Mouse (Mus musculus): ENCODE results near the gene Ap2a1. TPM values are rescaled to one million over a fixed set of nuclear protein-coding genes. Genes with fewer than 3 reads are reported as not detected.

The Ap2a1 gene
- polyA plus RNA-seq, 1 experiment from 2014 or later = 76.1 TPM

DNA sequence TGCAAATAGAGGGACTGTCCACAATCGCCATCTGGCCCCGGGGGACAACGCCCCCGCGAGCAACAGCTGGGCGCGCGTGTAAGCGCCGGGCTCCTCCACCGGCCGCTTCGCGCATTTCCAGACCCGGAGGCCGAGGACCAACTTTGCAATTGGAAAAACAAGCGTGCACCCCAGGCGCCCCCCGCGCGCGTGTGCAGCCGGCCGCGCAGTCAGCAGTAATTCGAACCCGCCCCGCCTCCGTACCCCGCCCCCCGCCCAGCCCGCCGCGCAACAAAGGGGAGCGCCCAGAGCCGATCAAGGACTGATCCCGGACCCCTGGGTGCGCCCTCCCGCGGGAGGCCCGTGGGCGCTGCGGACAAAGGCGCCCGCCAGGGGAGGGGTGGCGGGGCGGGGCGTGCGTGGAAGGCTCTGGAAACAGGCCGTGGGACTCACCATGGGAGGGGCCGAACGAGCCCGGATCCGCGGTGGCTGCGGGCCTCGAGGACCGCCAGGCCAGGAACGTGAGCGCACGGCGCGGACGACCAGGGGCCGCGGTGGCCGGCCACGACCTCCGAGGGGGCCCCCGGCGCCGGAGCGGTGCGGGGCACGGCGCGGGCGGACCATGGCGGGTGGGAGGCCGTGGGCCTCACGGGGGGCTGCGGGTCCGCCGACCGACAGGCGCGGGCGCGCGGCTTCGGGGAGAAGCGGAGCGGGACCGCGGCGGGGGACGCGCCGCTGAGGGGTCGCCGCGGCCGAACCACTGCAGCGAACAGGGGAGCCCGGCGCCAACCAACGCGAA, 60.2 kb downstream of the Ap2a1 start:
- Histone ChIP-seq H3K4me3 (peak overlapping the region; percentile 87), H3K9me3 (no peaks in the 10 kb centered on the region), H3K27ac (peak overlapping the region; percentile 100), H3K4me1 (peaks cover 50% of the 10 kb centered on the region), H3K36me3 (peaks cover 38% of the 10 kb centered on the region), H3K27me3 (no peaks in the 10 kb centered on the region), H3K9ac (peak overlapping the region; percentile 99), H3K4me2 (replicated peaks) (peak overlapping the region; percentile 99)
- WGBS = under 1% methylated on average over 97 of the region's 108 CpGs
- ATAC-seq (ENCODE audit: low FRiP score, low read depth) = peak; percentile 71

DNA sequence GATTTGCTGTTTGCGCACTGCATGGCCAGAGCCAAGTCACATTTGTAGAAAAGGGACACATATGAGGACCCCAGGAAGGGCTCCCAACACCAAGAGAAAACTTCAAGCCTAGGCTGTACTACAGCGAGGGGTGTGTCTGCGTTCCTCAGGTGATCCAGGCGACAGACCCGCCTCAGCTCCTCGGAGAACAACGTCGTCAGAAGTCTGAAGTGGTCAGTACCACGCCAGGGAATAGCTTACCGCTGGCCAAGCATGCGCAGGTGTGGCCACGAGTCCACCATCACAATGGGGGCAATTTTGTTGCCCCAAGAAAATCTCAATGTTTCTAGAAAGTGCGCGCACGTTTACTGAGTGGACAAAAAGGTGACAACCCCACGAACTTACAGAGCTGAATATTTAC, 60.8 kb downstream of the Ap2a1 start:
- H3K4me1 ChIP-seq = peaks cover 50% of the 10 kb centered on the region
- WGBS = 7% methylated on average over 16 of the region's 16 CpGs

DNA sequence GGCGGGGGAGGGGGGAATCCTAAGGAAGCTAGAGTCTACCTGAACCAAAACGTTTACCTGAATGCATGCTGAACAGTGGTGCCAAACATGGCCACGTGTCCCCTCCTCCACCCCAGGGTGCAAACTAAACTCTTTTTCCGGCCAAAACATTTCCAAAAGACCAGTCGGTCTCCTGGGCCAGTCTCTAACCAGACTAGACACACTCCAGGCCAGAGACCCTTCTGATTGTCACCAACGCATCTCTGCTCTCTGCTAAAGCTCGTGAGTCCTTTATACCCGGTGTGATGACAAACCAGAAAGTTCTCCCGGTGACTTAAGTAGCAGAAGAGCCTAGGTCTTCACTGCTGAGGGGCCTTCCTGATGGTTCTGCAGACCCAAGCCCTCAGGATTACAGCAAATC, 61.5 kb downstream of the Ap2a1 start:
- Histone ChIP-seq H3K4me1 (peaks cover 50% of the 10 kb centered on the region), H3K36me3 (peaks cover 51% of the 10 kb centered on the region), H3K4me2 (replicated peaks) (peak overlapping the region; percentile 99), H3K27me3 (no peaks in the 10 kb centered on the region), H3K4me3 (peak overlapping the region; percentile 87), H3K9me3 (no peaks in the 10 kb centered on the region), H3K27ac (no peak overlapping the region; the same call in 1 of the 2 replicates), H3K9ac (peak overlapping the region; percentile 99)
- WGBS = 57% methylated on average over 9 of the region's 9 CpGs
- ATAC-seq (ENCODE audit: low FRiP score, low read depth) = no peak

More for the DNA sequence above, 60.8 kb downstream of the Ap2a1 start:
- Histone ChIP-seq H3K27me3 (no peaks in the 10 kb centered on the region), H3K27ac (peak overlapping the region; percentile 100; the same call in 1 of the 2 replicates), H3K4me3 (peak overlapping the region; percentile 87), H3K36me3 (peaks cover 44% of the 10 kb centered on the region), H3K9me3 (no peaks in the 10 kb centered on the region), H3K4me2 (replicated peaks) (peak overlapping the region; percentile 99), H3K9ac (peak overlapping the region; percentile 99)
- ATAC-seq (ENCODE audit: low FRiP score, low read depth) = no peak

DNA sequence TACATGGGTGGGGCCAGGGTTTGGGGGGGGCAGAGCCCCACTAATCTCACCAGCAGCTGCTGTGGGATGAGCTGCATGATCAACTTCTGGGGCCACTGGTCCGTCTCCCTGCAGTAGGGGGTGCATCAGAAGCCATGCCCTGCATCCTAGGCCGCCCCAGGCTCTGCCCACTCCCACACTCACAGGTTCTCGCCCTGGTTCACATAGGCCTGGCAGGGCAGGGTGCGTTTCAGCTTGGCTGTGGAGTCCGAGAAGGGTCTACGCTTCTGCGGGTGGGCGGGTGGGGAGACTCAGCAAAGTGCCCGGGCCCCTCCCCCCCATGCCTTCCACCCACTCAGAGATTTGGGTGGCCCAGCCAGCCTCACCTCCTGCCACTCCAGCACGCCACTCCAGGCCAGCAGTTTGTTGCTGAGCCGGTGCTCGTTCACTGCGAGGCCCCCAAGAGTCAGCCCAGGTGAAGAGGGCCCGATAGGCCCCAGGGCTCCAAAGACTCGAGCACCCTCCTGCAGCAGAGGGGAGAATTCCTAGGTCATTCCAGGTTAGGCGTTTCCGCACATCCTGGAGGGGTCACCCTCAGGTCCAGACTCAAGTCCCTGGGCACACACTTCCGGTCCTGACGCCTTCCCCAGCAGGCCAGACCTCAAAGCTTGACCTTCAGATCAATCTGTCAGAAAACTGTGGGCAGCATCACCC, 62.1 kb downstream of the Ap2a1 start:
- H3K9ac ChIP-seq = peak overlapping the region; percentile 99
- ATAC-seq (ENCODE audit: low FRiP score, low read depth) = no peak
- H3K36me3 ChIP-seq = peaks cover 57% of the 10 kb centered on the region
- peak overlapping the region; percentile 22; the same call in 1 of the 2 replicates for H3K27ac ChIP-seq
- no peaks in the 10 kb centered on the region for H3K9me3 ChIP-seq
- H3K4me1 ChIP-seq = peaks cover 50% of the 10 kb centered on the region
- H3K27me3 ChIP-seq = no peaks in the 10 kb centered on the region
- H3K4me3 ChIP-seq = peak overlapping the region; percentile 87
- H3K4me2 ChIP-seq (replicated peaks) = peak overlapping the region; percentile 99
- 73% methylated on average over 19 of the region's 19 CpGs for WGBS

DNA sequence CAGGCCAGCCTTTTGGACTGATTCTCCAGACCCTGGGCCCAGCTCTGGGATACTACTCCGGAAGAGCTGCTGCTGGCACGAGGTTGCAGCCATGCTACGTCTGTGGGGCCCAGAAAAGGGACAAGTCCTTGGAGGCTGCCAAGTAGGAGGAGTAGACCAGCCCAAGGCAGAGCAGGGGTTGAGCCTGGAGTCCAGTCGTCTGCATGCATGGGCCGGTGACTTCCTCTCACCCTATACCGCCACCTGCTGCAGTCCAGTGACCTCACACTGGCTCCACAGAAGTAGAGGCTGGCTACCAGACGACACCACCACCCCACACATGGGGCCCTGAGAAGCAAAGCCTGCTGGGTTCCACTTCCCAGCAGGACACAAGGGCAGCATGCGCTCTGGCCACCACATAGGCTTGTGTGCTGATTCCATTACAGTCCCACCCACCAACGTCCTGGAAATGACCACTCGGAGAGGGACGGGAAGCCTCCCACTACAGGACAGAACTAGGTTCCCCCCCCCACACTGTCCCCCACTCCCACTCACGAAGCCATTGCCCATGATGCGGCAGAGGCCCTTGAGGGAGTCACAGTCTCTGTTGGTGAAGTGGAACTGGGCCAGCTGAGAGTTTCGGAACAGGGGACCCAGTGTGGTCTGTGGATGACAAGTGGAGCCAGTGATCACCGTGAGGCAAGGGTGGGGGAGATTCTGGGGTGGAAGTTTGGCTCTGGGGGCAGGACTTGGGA, 62.9 kb downstream of the Ap2a1 start:
- Histone ChIP-seq H3K4me2 (replicated peaks) (peak overlapping the region; percentile 99), H3K9me3 (no peaks in the 10 kb centered on the region), H3K9ac (peak overlapping the region; percentile 53), H3K27ac (peak overlapping the region; percentile 48), H3K4me1 (peaks cover 50% of the 10 kb centered on the region), H3K36me3 (peaks cover 64% of the 10 kb centered on the region), H3K27me3 (no peaks in the 10 kb centered on the region), H3K4me3 (peak overlapping the region; percentile 87)
- no peak for ATAC-seq (ENCODE audit: low FRiP score, low read depth)
- 58% methylated on average over 15 of the region's 15 CpGs for WGBS

DNA sequence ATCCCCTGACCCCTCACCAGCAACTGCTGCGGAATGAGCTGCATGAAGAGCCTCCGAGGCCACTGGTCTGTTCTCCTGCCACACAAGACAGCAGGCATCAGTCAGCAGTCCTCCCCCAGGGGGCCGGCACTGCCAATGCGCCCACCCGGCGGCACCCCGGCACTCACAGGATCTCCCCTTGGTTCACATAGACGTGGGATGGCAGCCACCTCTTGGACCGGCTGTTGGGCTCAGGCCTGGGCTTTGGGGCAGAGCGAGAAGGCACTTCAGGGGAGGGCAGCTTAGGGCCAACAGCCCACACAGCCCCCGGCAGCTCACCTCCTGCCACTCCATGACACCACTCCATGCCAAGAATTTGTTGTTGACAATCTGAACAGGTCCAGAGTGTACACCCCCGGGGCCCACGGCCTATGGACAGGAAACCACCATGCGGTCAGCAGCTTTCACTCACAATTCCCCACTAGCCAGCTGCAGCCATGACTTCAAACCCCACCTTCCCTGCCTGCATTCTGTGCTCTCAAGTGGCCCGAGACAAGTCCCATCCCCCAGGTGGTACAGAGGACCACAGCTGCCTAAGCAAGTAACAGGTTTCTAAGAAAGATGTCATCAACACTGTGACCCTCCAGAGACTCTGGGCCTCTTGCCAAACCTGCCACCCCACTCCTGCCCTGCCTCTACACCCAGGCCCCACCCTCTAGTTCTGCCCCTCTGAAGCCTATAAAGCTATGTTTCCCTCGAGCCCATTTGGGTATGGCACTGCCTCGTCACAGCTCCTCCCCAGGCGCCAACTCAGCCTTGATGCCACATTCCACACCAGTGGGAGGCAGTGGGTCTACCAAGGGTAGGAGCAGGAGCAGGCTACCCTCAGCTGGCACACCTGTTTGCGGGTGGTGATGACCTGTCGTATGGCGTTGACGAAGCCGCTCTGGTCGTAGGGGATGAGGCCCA, 64.4 kb downstream of the Ap2a1 start:
- Histone ChIP-seq H3K4me2 (replicated peaks) (peak overlapping the region; percentile 99; the same call in 1 of the 2 replicates), H3K9ac (no peak overlapping the region), H3K27ac (peak overlapping the region; percentile 48; the same call in 1 of the 2 replicates), H3K9me3 (no peaks in the 10 kb centered on the region), H3K27me3 (no peaks in the 10 kb centered on the region), H3K36me3 (peaks cover 74% of the 10 kb centered on the region), H3K4me3 (no peak overlapping the region), H3K4me1 (peaks cover 41% of the 10 kb centered on the region)
- 82% methylated on average over 24 of the region's 24 CpGs for WGBS
- no peak for ATAC-seq (ENCODE audit: low FRiP score, low read depth)

DNA sequence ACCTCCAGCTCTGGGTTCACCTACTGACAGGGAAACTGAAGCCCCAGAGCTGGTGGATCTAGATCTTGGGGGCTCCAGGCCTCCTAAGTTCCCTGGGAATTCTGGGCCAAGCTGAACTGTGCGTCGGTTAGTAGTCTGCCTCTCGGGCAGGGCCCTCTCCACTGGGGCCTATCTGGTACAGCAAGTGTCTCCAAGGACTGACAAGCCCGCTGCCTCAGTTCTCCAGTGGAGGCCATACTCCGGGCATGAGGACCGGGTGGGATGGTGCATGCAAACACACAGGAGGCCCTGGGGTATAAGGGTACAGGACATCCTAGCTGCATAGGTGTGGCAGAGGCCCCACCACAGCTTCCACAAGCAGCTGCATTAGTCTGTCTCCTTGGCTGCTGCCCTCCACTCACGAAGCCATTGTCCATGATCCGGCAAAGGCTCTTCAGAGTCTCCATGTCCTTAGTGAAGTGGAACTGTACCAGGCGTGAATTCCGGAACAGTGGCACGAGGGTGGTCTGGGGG, 65.3 kb downstream of the Ap2a1 start:
- Histone ChIP-seq H3K9ac (no peak overlapping the region), H3K4me1 (peaks cover 41% of the 10 kb centered on the region), H3K27me3 (no peaks in the 10 kb centered on the region), H3K4me3 (no peak overlapping the region), H3K4me2 (replicated peaks) (no peak overlapping the region), H3K36me3 (peaks cover 78% of the 10 kb centered on the region), H3K27ac (no peak overlapping the region), H3K9me3 (no peaks in the 10 kb centered on the region)
- ATAC-seq (ENCODE audit: low FRiP score, low read depth) = no peak
- 81% methylated on average over 11 of the region's 11 CpGs for WGBS

DNA sequence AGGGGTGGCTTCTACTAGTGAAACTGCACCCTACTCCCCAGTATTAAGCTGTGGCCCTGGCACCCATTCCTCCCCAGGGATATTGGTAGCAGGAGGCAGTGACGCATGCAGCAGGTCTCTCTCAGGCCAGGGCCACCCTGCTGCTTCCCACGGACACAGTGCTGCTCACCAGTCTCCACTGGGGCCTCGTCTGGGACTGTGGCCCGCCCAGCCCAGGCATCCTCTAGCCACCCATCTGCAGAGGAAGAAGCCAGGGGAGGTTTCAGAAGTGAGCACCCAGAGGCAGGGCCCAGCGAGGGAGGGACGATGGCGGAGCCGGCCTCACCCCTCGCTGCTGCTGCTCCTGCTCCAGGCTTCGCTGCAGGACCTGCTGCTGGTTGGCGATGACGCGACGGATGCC, 66.1 kb downstream of the Ap2a1 start:
- WGBS = 89% methylated on average over 14 of the region's 14 CpGs
- no peak overlapping the region for H3K4me3 ChIP-seq

DNA sequence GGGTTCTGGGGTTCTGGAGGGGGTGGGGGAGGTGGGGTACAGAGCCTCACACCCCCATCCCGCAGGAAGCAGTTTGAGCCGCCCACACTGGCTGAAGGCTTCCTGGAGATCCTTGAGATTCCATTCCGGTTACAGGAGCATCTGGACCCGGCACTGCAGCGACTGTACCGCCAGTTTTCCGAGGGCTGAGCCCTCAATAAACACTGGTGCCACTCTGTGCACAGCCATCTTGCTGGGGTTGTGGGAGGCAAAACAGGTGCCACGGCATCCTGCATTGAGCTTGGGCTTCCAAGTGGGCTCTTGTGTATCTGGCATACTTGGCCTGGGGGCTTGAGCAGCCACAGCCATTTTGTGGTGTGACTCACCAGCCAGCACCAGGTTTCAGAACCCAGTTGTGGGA, 66.9 kb downstream of the Ap2a1 start:
- H3K9ac ChIP-seq = no peak overlapping the region
- ATAC-seq (ENCODE audit: low FRiP score, low read depth) = no peak
- no peak overlapping the region for H3K4me2 ChIP-seq (replicated peaks)
- H3K27me3 ChIP-seq = no peaks in the 10 kb centered on the region
- peaks cover 73% of the 10 kb centered on the region for H3K36me3 ChIP-seq
- WGBS = 85% methylated on average over 8 of the region's 8 CpGs
- peaks cover 44% of the 10 kb centered on the region for H3K4me1 ChIP-seq
- H3K9me3 ChIP-seq = no peaks in the 10 kb centered on the region
- H3K4me3 ChIP-seq = no peak overlapping the region
- no peak overlapping the region for H3K27ac ChIP-seq

More for the DNA sequence above, 66.1 kb downstream of the Ap2a1 start:
- Histone ChIP-seq H3K27ac (no peak overlapping the region), H3K27me3 (no peaks in the 10 kb centered on the region), H3K4me1 (peaks cover 44% of the 10 kb centered on the region), H3K9ac (0 out of 2 replicates have a peak overlapping the region, but pooled peaks have one; percentile 19), H3K4me2 (replicated peaks) (no peak overlapping the region), H3K9me3 (no peaks in the 10 kb centered on the region), H3K36me3 (peaks cover 78% of the 10 kb centered on the region)
- no peak for ATAC-seq (ENCODE audit: low FRiP score, low read depth)

DNA sequence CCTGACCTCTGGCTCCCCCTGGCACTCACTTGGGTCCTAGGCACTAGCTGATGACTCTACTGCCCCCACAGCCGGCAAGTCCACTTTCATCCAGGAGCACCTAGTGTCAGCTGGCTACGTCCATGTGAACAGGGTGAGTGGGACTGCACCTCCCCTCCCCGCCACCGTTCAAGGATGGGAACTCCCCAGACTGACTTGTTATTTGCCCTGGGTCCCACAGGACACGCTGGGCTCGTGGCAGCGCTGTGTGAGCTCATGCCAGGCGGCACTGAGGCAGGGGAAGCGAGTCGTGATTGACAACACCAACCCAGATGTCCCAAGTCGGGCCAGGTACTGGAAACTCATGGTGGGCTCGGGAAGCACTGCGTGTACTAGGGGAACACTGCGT, 67.9 kb downstream of the Ap2a1 start:
- Histone ChIP-seq H3K9ac (no peak overlapping the region), H3K36me3 (peaks cover 63% of the 10 kb centered on the region), H3K27ac (peak overlapping the region; percentile 44; the same call in 1 of the 2 replicates)

More for the DNA sequence above, 67.9 kb downstream of the Ap2a1 start:
- ATAC-seq (ENCODE audit: low FRiP score, low read depth) = no peak
- Histone ChIP-seq H3K27me3 (no peaks in the 10 kb centered on the region), H3K9me3 (no peaks in the 10 kb centered on the region), H3K4me1 (peaks cover 37% of the 10 kb centered on the region), H3K4me2 (replicated peaks) (no peak overlapping the region), H3K4me3 (no peak overlapping the region)
- WGBS = 81% methylated on average over 14 of the region's 14 CpGs

All from limb, embryonic 13.5 days (tissue).